Comparison of ENCODE assay signal across 8 mouse cellular contexts in genomic region chr4:148644157-148644511, GRCm38 (mm10). TPM values are rescaled to one million over a fixed set of nuclear protein-coding genes. Genes with fewer than 3 reads are reported as not detected.
DNase-seq lines count a peak whose midpoint lies in the region; ATAC-seq and TF ChIP-seq lines count a peak whose summit lies in the region.

No protein-coding gene starts in this region.

- peak overlapping the region; percentile 26; the same call in 1 of the 2 replicates for H3K9ac ChIP-seq in intestine, embryonic 15.5 days
- H3K9ac ChIP-seq in limb, embryonic 14.5 days (ENCODE audit: low read depth, low read length, severe bottlenecking) = no peak overlapping the region
- no peak overlapping the region for H3K9ac ChIP-seq in midbrain, postnatal 0 days (replicated peaks; ENCODE audit: low read length, poor library complexity, severe bottlenecking)
- no peak overlapping the region for H3K9ac ChIP-seq in stomach, embryonic 14.5 days (replicated peaks; ENCODE audit: low read depth, low read length)

- H3K4me3 ChIP-seq in intestine, embryonic 15.5 days (replicated peaks) = no peak overlapping the region
- H3K4me3 ChIP-seq in limb, embryonic 14.5 days (replicated peaks; ENCODE audit: low read length) = no peak overlapping the region; the same call in 1 of the 2 replicates
- no peak overlapping the region for H3K4me3 ChIP-seq in midbrain, postnatal 0 days (ENCODE audit: low read depth, low read length)
- H3K4me3 ChIP-seq in stomach, embryonic 14.5 days (ENCODE audit: low read depth, low read length) = no peak overlapping the region

- peak; percentile 57 for DNase-seq in ovary, postnatal 36 days (ENCODE audit: low spot score)
- DNase-seq in ovary, postnatal 10 days (ENCODE audit: low spot score) = no peak
- peak; percentile 60 for DNase-seq in cerebellum, adult 9-11 months
- DNase-seq in forelimb bud, embryonic 11.5 days (ENCODE audit: low read depth, low spot score) = peak; percentile 70
- no peak for DNase-seq in limb, embryonic 14.5 days (ENCODE audit: low spot score)
- DNase-seq in midbrain, postnatal 0 days (ENCODE audit: low spot score) = peak; percentile 44

- WGBS in intestine, embryonic 15.5 days = 5% methylated on average over 9 of the region's 9 CpGs
- WGBS in limb, embryonic 14.5 days = 9% methylated on average over 9 of the region's 9 CpGs
- WGBS in midbrain, postnatal 0 days = 4% methylated on average over 9 of the region's 9 CpGs
- WGBS in stomach, embryonic 14.5 days = 2% methylated on average over 9 of the region's 9 CpGs

- peak; percentile 46 for ATAC-seq in intestine, embryonic 15.5 days
- ATAC-seq in limb, embryonic 14.5 days (ENCODE audit: low FRiP score, low read depth) = peak; percentile 42; the same call in 1 of the 2 replicates
- no peak for ATAC-seq in midbrain, postnatal 0 days (ENCODE audit: low FRiP score)
- no peak for ATAC-seq in stomach, embryonic 14.5 days (ENCODE audit: insufficient number of reproducible peaks, insufficient read depth, low FRiP score, low read depth)

- no peaks in the 10 kb centered on the region for H3K9me3 ChIP-seq in intestine, embryonic 15.5 days
- H3K9me3 ChIP-seq in limb, embryonic 14.5 days (ENCODE audit: control insufficient read depth, low read length) = no peaks in the 10 kb centered on the region
- no peaks in the 10 kb centered on the region for H3K9me3 ChIP-seq in midbrain, postnatal 0 days (ENCODE audit: low read length)
- no peaks in the 10 kb centered on the region for H3K9me3 ChIP-seq in stomach, embryonic 14.5 days (ENCODE audit: control insufficient read depth, low read depth, low read length)

- no peaks in the 10 kb centered on the region for H3K36me3 ChIP-seq in intestine, embryonic 15.5 days
- H3K36me3 ChIP-seq in limb, embryonic 14.5 days (ENCODE audit: control insufficient read depth, insufficient read depth, low read length) = no peaks in the 10 kb centered on the region
- H3K36me3 ChIP-seq in midbrain, postnatal 0 days (ENCODE audit: insufficient read depth, low read length) = no peaks in the 10 kb centered on the region
- H3K36me3 ChIP-seq in stomach, embryonic 14.5 days (ENCODE audit: control insufficient read depth, insufficient read depth, low read length) = no peaks in the 10 kb centered on the region

- H3K4me2 ChIP-seq in intestine, embryonic 15.5 days (replicated peaks) = peak overlapping the region; percentile 52
- H3K4me2 ChIP-seq in limb, embryonic 14.5 days (replicated peaks; ENCODE audit: low read depth, low read length, severe bottlenecking) = peak overlapping the region; percentile 35; the same call in 1 of the 2 replicates
- H3K4me2 ChIP-seq in midbrain, postnatal 0 days (ENCODE audit: low read depth, low read length, poor library complexity, severe bottlenecking) = peak overlapping the region; percentile 32
- H3K4me2 ChIP-seq in stomach, embryonic 14.5 days (replicated peaks; ENCODE audit: low read depth, low read length) = peak overlapping the region; percentile 19

- peak; percentile 81 for TF ChIP-seq CTCF in midbrain, postnatal 0 days (IDR thresholded peaks at IDR 0.05)

- H3K27ac ChIP-seq in intestine, embryonic 15.5 days = peak overlapping the region; percentile 36
- H3K27ac ChIP-seq in limb, embryonic 14.5 days (replicated peaks; ENCODE audit: low read depth, low read length) = no peak overlapping the region
- H3K27ac ChIP-seq in midbrain, postnatal 0 days (ENCODE audit: low read depth, low read length) = no peak overlapping the region
- no peak overlapping the region for H3K27ac ChIP-seq in stomach, embryonic 14.5 days (ENCODE audit: low read length)

- no peak for TF ChIP-seq POLR2A in limb, embryonic 14.5 days (IDR thresholded peaks at IDR 0.05; ENCODE audit: borderline replicate concordance, extremely low read depth, insufficient read depth, insufficient read length)

- no peaks in the 10 kb centered on the region for H3K27me3 ChIP-seq in intestine, embryonic 15.5 days (replicated peaks)
- H3K27me3 ChIP-seq in limb, embryonic 14.5 days (ENCODE audit: control insufficient read depth, insufficient read depth, low read length) = no peaks in the 10 kb centered on the region
- no peaks in the 10 kb centered on the region for H3K27me3 ChIP-seq in midbrain, postnatal 0 days (ENCODE audit: insufficient read depth, low read length)
- H3K27me3 ChIP-seq in stomach, embryonic 14.5 days (ENCODE audit: control insufficient read depth, insufficient read depth, low read length) = no peaks in the 10 kb centered on the region

- H3K4me1 ChIP-seq in intestine, embryonic 15.5 days (replicated peaks) = 0 out of 2 replicates have a peak, but pooled peaks cover 4% of the 10 kb centered on the region
- H3K4me1 ChIP-seq in limb, embryonic 14.5 days (ENCODE audit: control insufficient read depth, insufficient read depth, low read length) = peaks cover 9% of the 10 kb centered on the region; the same call in 1 of the 2 replicates
- no peaks in the 10 kb centered on the region for H3K4me1 ChIP-seq in midbrain, postnatal 0 days (ENCODE audit: insufficient read depth, low read length)
- H3K4me1 ChIP-seq in stomach, embryonic 14.5 days (ENCODE audit: control insufficient read depth, insufficient read depth, low read length) = no peaks in the 10 kb centered on the region; the same call in 1 of the 2 replicates

RNA-seq across cellular contexts. Expression of gene Gm572, which starts 1.0 kb away (rescaled TPM):
- polyA plus RNA-seq in intestine, embryonic 15.5 days (2015; fragmentation: Nextera tagmentation; extraction: Ambion mirVana) = not detected in 2 replicates
- 0.11 and 0.24 TPM in 2 replicates for polyA plus RNA-seq in limb, embryonic 14.5 days (2012; rRNA removed)
- not detected in 2 replicates for polyA plus RNA-seq in limb, embryonic 14.5 days (2014; fragmentation: Nextera tagmentation; extraction: Ambion mirVana)
- 0.44 TPM in 1 of 2 replicates, not detected in the other for total RNA-seq in midbrain, postnatal 0 days (2014; rRNA removed)
- polyA plus RNA-seq in midbrain, postnatal 0 days (2015; fragmentation: Nextera tagmentation; extraction: Ambion mirVana) = not detected in 2 replicates
- polyA plus RNA-seq in stomach, embryonic 14.5 days (2014; fragmentation: Nextera tagmentation; extraction: Ambion mirVana) = not detected in 2 replicates

RNA-seq across cellular contexts. Expression of gene Tardbp, which starts 17.3 kb away (rescaled TPM):
- polyA plus RNA-seq in intestine, embryonic 15.5 days (2015; fragmentation: Nextera tagmentation; extraction: Ambion mirVana) = 272 and 318 TPM in 2 replicates
- polyA plus RNA-seq in limb, embryonic 14.5 days (2012; rRNA removed) = 674 and 680 TPM in 2 replicates
- polyA plus RNA-seq in limb, embryonic 14.5 days (2014; fragmentation: Nextera tagmentation; extraction: Ambion mirVana) = 148 and 170 TPM in 2 replicates
- total RNA-seq in midbrain, postnatal 0 days (2014; rRNA removed) = 94.0 and 98.7 TPM in 2 replicates
- polyA plus RNA-seq in midbrain, postnatal 0 days (2015; fragmentation: Nextera tagmentation; extraction: Ambion mirVana) = 80.7 and 94.6 TPM in 2 replicates
- polyA plus RNA-seq in stomach, embryonic 14.5 days (2014; fragmentation: Nextera tagmentation; extraction: Ambion mirVana) = 154 and 159 TPM in 2 replicates

RNA-seq across cellular contexts. Expression of gene Masp2, which starts 41.8 kb away (rescaled TPM):
- polyA plus RNA-seq in intestine, embryonic 15.5 days (2015; fragmentation: Nextera tagmentation; extraction: Ambion mirVana) = 0.33 and 0.95 TPM in 2 replicates
- 1.5 and 2.0 TPM in 2 replicates for polyA plus RNA-seq in limb, embryonic 14.5 days (2012; rRNA removed)
- polyA plus RNA-seq in limb, embryonic 14.5 days (2014; fragmentation: Nextera tagmentation; extraction: Ambion mirVana) = 0.68 TPM in 1 of 2 replicates, not detected in the other
- total RNA-seq in midbrain, postnatal 0 days (2014; rRNA removed) = 0.33 and 0.42 TPM in 2 replicates
- 0.55 TPM in 1 of 2 replicates, not detected in the other for polyA plus RNA-seq in midbrain, postnatal 0 days (2015; fragmentation: Nextera tagmentation; extraction: Ambion mirVana)
- polyA plus RNA-seq in stomach, embryonic 14.5 days (2014; fragmentation: Nextera tagmentation; extraction: Ambion mirVana) = 0.67 TPM in 1 of 2 replicates, not detected in the other

RNA-seq across cellular contexts. Expression of gene Srm, which starts 52.8 kb away (rescaled TPM):
- polyA plus RNA-seq in intestine, embryonic 15.5 days (2015; fragmentation: Nextera tagmentation; extraction: Ambion mirVana) = 207 and 224 TPM in 2 replicates
- polyA plus RNA-seq in limb, embryonic 14.5 days (2012; rRNA removed) = 188 and 215 TPM in 2 replicates
- polyA plus RNA-seq in limb, embryonic 14.5 days (2014; fragmentation: Nextera tagmentation; extraction: Ambion mirVana) = 273 and 284 TPM in 2 replicates
- 55.4 and 74.9 TPM in 2 replicates for total RNA-seq in midbrain, postnatal 0 days (2014; rRNA removed)
- 148 and 151 TPM in 2 replicates for polyA plus RNA-seq in midbrain, postnatal 0 days (2015; fragmentation: Nextera tagmentation; extraction: Ambion mirVana)
- 197 and 201 TPM in 2 replicates for polyA plus RNA-seq in stomach, embryonic 14.5 days (2014; fragmentation: Nextera tagmentation; extraction: Ambion mirVana)

Comparison
In these comparisons a context has a peak if more than half of its experiments do, and no peak if none do; other contexts are left out.
1. DNase-seq: peak in ovary, postnatal 36 days (single experiment), cerebellum, adult 9-11 months (single experiment), forelimb bud, embryonic 11.5 days (single experiment) and midbrain, postnatal 0 days (single experiment); none in ovary, postnatal 10 days (single experiment) and limb, embryonic 14.5 days (single experiment).
2. ATAC-seq: peak in intestine, embryonic 15.5 days (single experiment) and limb, embryonic 14.5 days (single experiment); none in midbrain, postnatal 0 days (single experiment) and stomach, embryonic 14.5 days (single experiment).
3. Peak in every context shown above with its lines, with median percentiles within 50 percentile points of each other: H3K4me2 ChIP-seq.